Comparison of ENCODE assay signal across 22 mouse cellular contexts in genomic region chr3:103534036-103534435, GRCm38 (mm10). TPM values are rescaled to one million over a fixed set of nuclear protein-coding genes. Genes with fewer than 3 reads are reported as not detected.
DNase-seq lines count a peak whose midpoint lies in the region; ATAC-seq lines count a peak whose summit lies in the region.
"Had no signal": no experiment of that assay in that cellular context is flagged by ENCODE, and none has a peak within 500 bp of the region (broad histone marks: within the 10 kb centered on the region; RNA-seq: fewer than 3 reads in every experiment).

No protein-coding gene starts in this region.

- ATAC-seq in cerebellum, adult (ENCODE audit: insufficient number of reproducible peaks, low FRiP score, low TSS enrichment) = peak; percentile 80
- ATAC-seq in monocyte, adult 5-6 weeks (replicated peaks; ENCODE audit: insufficient number of reproducible peaks, low FRiP score, low TSS enrichment, poor library complexity, severe bottlenecking) = no peak
- ATAC-seq: CD4-positive, CD25-positive, alpha-beta regulatory T cell, adult 4 months; forebrain, embryonic 15.5 days; hindbrain, postnatal 0 days had no signal

- DNase-seq in cerebellum, postnatal 4 days (ENCODE audit: low spot score in 2 of 2) = no peak
- DNase-seq in cerebellum, adult 9-10 months = peak; percentile 79
- DNase-seq in cerebellum, postnatal 25 days = peak; percentile 72 to 76
- DNase-seq in natural killer cell, adult 2 months (ENCODE audit: low spot score in 2 of 2) = no peak
- no peak for DNase-seq in ovary, adult 18-20 months (ENCODE audit: low spot score)
- DNase-seq: adrenal gland, postnatal 25 days; B cell, adult 2 months; embryo, embryonic 11 days; gastrocnemius, postnatal 10 days; heart, adult 18-20 months; heart, postnatal 14 days; kidney, adult 11 months; kidney, adult 9 months had no signal

RNA-seq across cellular contexts. Expression of gene Syt6, which starts 41.0 kb away (rescaled TPM):
- total RNA-seq in monocyte, adult 5-6 weeks (2017) = not detected in 3 replicates
- total RNA-seq: adrenal gland, adult 18-20 months; adrenal gland, postnatal 25 days; common myeloid progenitor, adult 5-6 weeks; gastrocnemius, postnatal 4 days; heart, adult 18-20 months; heart, postnatal 14 days; hematopoietic stem cell, adult 5-6 weeks had no signal

Comparison
In these comparisons a context has a peak if more than half of its experiments do, and no peak if none do; other contexts are left out.
1. DNase-seq: peak in cerebellum, adult 9-10 months (single experiment) and cerebellum, postnatal 25 days (2 of 2); none in cerebellum, postnatal 4 days (0 of 2), natural killer cell, adult 2 months (0 of 2) and ovary, adult 18-20 months (single experiment).